Mouse (Mus musculus): ENCODE data around the gene Pet2.

Gene Pet2

GRCm38 (mm10) chrX:89409589-89409988 is at the start of gene Pet2:
Gene Pet2 (minus strand): TSS chrX:89409689.
- DNase-seq (ENCODE audit: low read depth): no peak

Measured in naive thymus-derived CD4-positive, alpha-beta T cell, adult 2 months (primary cell).